Mouse (Mus musculus) cerebellum, postnatal 10 days (tissue): ENCODE results near the gene Mb.

ENCODE experiments used
- DNase-seq, 2 experiments: peaks; one replicate each; pipeline ENCODE4 v3.0.0; 2021; ENCODE audit warnings: mixed read lengths in 2 of 2

The Mb gene

GRCm38 (mm10) chr15:76973272-76973854, 77.1 kb downstream of the Mb start:
- peak; percentile 16 to 30 for DNase-seq

- no peak for DNase-seq
These were observed 77.8 kb downstream of the Mb start for GRCm38 (mm10) chr15:76972661-76973060.
